Mouse (Mus musculus): Measurements from ENCODE around the gene Ppp2r1b.
"Not testable (repeated sequence)": the region's sequence is repeated elsewhere in the genome, so short reads cannot be mapped to it uniquely, and the experiment has no call there.

Gene Ppp2r1b

DNA sequence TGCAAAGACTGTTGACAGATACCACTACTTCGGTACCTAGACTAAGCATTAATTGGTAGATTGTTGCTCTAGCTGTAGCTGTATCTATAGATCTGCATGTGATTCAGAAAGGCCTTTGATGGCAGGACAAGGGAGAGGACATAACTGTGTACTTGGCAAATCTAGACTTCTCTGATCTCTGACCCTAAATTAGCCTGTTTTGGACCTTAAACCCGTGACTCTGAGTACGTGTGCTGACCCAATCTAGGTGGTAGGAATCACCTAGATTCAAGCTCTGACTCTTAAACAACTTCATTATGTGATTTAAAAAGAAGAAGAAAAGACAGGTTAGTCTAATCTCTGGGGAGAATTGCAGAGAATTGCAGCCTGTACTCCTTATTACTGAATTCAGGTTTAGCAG lies at the start of gene Ppp2r1b:
Ppp2r1b (plus strand) TSS at position 221 of the 400 bp plus-strand sequence.
- no peak for DNase-seq (ENCODE audit: low spot score)

DNA sequence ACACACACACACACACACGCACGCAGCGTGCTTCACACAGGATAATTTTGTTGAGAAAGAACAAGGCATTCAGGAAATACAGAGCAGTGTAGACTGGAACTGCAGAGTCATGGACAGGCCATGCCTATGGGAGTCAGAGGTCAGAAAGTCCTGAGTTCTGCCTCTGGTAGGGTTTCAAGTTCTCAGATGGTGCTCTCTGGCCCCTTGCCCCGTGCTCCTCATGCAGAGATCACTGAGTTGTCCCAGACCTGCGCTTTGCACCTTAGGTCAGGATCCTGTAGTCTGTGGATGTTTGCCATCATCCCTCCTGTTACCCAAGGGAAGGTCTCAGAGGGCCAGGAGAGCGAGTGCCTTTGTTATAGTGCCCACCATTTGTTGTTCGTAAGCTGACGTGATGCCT lies 48.3 kb upstream of the Ppp2r1b start:
- no peak for DNase-seq (ENCODE audit: low spot score)

DNA sequence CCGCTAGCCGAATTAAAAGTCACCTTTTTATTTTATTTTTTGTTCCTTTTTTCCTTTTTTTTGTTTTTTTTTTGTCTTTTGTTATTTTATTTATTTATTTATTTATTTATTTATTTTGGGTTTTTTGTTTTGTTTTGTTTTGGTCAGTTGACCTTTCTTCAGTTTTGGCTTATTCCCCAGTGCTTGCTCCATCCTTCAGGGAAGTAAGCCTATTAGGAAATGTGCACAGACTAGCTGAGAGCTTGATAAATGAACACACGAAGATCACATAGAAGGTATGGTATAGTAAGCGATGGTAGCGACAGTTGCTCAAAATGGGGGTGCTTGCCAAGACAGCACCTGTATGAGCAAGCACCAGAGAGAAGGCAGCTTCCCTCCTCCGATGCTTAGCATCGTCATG lies 47.5 kb upstream of the Ppp2r1b start:
- no peak for DNase-seq (ENCODE audit: low spot score)

DNA sequence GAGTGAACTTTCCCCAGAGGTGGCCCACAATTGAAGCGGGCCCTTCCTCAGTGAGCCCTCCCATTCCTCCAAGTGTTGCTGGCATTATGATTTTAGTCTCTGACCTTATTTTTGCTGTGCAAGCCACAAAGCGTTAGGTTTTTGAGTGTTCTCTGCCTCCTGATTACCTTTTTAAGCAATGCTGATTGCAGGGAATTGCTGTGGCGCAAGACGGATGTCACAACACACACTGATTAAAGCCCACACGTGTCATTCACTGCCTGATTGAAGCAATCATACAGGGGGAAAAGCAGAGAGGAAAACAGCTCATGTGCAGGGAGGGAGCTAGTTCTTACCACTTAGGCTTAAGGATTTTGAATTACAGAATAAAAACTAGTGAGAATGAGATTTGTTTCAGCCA lies 46.7 kb upstream of the Ppp2r1b start:
- no peak for DNase-seq (ENCODE audit: low spot score)

DNA sequence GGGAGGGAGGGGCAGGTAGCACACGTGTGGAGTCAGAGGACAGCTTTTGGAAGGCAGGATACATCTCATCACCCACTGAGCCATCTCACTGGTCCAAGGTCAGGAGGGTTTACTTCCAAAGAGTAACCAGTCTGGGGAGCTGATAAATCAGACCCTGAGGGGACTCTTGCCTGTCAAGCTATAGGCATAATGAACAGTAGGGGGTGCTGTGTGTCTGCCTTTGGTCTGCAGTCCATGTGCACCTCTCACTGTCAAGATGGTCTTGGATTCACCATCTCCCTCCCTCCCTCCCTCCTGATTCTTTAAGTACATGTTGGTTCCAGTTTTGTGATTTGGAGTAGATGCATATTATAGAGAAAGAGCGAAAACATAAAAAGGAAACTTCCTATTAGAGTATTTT lies 44.1 kb upstream of the Ppp2r1b start:
- DNase-seq (ENCODE audit: low spot score), result no peak

DNA sequence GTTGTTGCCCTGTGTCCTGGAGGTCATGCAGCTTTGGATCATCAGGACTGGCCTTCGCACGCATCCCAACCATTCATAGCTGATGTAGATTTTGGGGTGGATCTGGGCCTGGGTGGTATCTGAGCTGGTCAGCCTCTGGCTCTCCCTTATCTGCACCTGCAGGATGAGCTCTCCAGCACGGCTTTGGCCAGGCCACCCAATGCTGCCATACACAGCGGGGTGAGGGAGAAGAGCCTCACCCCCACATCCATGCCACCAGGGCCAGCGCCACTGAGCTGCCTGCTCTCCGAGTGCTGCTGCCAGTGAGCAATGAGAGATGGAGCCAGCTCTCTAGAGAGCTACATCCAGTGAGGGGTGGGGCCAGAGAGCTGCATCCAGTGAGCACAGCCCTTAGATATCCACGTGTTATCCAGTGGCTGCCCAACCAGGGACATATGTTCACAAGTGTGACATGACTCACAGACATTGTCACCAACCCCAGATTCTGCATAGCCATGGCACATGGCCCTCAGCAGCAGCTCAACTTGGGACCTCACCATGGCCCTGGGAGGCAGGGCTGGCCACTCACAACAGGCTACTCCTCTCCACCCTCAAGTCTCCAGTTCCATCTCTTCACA lies 41.9 kb upstream of the Ppp2r1b start:
- no peak for DNase-seq (ENCODE audit: low spot score)

DNA sequence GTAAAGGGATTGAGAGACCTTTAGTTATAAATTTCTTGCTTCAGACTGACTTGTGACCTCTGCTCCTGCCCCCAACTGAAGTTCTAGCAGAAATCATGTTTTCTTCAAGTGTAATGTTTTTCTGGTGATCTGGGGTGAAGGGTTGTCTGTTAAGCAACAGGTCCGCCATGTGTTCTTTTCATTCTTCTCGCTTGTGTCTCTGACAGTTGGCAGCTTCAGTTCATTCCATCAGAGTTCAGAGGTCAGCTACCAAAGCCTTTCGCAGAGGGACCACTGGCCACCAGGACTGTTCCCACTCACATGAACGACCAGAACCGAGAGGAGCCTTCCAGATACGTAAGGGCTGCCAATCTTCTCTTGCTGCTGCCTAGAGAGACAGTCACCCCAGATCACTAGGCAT lies 36.6 kb upstream of the Ppp2r1b start:
- no peak for DNase-seq (ENCODE audit: low spot score)

DNA sequence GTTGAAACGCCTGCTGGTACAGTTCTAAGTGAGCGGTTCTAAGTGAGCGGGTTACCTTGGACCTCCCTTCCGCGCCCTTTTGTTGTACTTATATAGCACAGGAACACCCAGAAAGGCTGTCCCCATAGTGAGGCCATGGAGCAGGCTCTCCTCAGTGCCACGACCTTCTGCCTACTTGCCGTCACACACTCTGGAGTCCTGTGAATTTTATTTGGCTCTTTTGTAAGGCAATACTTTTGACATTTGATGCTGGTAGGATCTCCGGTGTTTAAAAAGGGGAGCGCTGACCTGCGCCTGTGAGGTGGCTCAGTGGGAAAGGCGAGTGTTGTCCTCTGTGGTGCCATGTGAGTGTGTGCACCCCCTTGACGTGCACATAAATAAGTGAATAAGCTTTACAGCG lies 36.0 kb upstream of the Ppp2r1b start:
- no peak for DNase-seq (ENCODE audit: low spot score)

DNA sequence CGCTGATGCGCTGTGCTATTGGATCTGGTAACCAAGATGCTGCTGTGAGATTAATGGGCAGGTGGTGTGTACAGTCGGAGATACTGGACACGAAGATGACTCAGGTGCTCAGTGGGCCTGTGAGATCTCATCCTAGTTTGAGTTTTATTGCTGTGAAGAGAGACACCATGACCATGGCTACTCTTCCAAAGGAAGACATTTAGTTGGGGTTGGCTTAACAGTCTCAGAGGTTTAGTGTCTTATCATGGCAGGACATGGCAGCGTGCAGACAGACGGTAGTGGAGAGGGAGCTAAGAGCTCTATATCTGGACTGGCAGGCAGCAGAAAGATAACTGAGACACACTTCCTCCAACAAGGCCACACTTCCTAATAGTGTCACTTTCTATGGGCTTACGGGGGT lies 33.9 kb upstream of the Ppp2r1b start:
- DNase-seq (ENCODE audit: low spot score), result no peak

DNA sequence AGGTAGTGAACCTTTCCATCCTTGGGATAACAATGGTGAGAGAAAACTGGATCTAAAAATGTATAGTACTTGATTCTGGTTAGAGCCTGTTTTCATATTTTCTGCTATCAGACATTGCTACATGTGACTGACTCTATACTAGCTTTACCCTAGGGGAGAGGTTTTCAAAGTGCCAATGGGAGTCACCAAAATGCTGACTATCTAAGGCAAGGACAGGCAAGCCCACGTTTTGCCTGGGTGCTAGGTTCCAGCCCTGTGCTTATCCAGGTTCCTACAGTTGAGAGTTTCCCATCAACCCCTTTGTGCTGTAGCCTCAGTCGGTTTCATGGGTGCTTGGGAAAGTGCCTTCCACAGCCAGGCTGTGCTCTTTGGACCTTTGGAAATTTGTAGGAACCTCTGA lies 33.4 kb upstream of the Ppp2r1b start:
- no peak for DNase-seq (ENCODE audit: low spot score)

GRCm38 (mm10) chr9:50813796-50814195 lies 31.3 kb upstream of the Ppp2r1b start:
- DNase-seq (ENCODE audit: low spot score), result no peak

GRCm38 (mm10) chr9:50815666-50816065 lies 29.4 kb upstream of the Ppp2r1b start:
- DNase-seq (ENCODE audit: low spot score), result no peak

DNA sequence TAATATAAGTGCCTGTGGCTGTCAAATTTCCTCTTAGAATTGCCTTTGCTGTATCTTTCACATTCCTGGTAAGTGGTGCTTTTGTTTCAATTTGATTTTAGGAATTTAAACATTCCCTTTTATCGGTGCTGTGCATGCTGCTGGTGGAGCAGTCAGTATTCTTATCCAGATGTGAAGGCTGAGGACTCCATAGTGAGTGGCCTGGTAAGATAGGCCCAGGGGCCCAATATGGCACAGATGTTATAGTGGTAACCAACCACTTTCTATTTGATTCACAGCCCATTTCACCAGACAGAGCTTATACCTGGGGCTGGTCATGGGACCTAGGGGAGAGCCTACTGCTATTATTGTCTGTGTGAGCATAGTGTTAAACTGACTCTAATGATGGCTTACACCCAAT lies 28.6 kb upstream of the Ppp2r1b start:
- DNase-seq (ENCODE audit: low spot score), result no peak

DNA sequence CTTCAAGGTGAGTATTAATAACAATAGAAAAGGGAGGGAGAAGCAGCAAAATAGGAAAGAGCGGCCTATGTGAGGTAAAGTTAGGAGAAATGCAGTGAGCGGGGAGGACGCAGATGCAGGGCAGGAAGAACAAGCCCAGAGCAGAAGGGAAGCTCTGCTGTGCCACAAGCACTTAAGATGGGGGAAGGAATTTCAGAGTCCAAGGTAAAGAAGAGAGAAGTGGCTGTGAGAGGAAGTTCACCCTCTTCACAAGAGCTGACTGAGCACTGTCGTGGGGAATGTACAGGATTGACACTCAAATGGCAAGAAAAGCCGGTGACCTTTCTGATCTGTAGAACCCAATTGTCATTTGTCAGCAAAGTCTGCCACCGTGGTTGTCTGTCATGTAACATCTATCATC lies 27.1 kb upstream of the Ppp2r1b start:
- DNase-seq (ENCODE audit: low spot score), result no peak

GRCm38 (mm10) chr9:50819716-50820115 lies 25.4 kb upstream of the Ppp2r1b start:
- DNase-seq (ENCODE audit: low spot score), result no peak

GRCm38 (mm10) chr9:50821651-50822050 lies 23.4 kb upstream of the Ppp2r1b start:
- no peak for DNase-seq (ENCODE audit: low spot score)

DNA sequence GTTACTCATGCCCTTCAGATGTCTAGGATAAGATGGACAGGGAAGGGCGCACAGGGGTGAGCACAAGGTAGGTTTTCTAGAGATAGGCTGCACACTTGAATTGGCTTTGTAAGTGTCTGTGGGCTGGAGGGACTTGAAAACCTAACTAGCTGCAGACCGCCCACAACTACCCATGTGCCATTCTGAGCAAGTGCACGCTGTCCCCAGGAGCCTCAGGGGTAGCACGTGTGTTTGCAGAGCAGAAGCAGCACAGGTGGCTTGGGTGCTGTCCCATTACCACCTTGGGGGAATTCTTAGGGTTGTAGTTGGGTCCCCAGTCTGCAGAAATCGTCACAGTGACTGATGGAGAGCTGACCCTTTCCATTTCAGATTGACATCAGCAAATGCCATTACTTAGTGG lies 22.9 kb upstream of the Ppp2r1b start:
- no peak for DNase-seq (ENCODE audit: low spot score)

- DNase-seq (ENCODE audit: low spot score), result no peak
These were observed 21.2 kb upstream of the Ppp2r1b start for GRCm38 (mm10) chr9:50823779-50824453.

GRCm38 (mm10) chr9:50831514-50831913 lies 13.6 kb upstream of the Ppp2r1b start:
- DNase-seq (ENCODE audit: low spot score), result no peak

DNA sequence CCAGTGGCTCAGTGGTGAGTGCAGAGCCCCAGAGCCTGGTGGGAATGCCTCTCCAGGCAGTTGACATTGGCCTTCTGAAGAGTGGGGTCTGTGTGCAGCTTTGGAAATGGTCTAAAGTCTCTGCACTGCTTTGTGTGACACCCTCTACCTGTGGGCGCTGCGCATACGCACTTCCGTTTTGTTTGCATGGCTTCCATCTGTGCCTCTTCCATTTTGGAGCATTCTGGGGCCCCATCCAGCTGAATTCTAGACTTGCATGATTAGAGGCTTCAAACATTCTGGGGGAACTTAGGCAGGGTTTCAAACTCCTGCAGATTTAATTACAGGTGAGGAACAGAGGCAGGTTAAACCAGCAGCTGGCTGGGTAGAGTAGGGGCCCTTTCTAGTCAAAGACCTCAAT lies 12.9 kb upstream of the Ppp2r1b start:
- no peak for DNase-seq (ENCODE audit: low spot score)

- not testable (repeated sequence) for DNase-seq (ENCODE audit: low spot score)
These were observed 12.5 kb upstream of the Ppp2r1b start for GRCm38 (mm10) chr9:50832582-50832981.

DNA sequence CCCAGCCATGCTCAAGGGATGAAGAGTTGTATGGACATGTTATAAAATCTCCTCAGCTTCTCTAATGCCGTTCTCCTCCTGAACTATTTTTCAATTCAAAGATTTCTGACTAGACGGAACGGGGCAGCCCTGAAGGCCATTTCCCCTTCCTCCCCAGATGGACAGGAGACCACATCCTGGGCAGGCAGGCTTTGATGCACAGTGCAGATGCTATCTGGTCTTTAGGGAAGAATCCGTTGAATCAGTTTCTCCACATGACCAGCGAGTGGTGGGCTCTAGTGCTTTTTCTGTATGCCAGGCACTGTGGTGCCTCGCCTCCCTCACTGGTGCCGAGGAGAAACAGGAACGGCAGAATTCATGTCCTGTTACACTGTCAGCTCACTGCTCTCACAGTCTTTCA lies 11.3 kb upstream of the Ppp2r1b start:
- no peak for DNase-seq (ENCODE audit: low spot score)

DNA sequence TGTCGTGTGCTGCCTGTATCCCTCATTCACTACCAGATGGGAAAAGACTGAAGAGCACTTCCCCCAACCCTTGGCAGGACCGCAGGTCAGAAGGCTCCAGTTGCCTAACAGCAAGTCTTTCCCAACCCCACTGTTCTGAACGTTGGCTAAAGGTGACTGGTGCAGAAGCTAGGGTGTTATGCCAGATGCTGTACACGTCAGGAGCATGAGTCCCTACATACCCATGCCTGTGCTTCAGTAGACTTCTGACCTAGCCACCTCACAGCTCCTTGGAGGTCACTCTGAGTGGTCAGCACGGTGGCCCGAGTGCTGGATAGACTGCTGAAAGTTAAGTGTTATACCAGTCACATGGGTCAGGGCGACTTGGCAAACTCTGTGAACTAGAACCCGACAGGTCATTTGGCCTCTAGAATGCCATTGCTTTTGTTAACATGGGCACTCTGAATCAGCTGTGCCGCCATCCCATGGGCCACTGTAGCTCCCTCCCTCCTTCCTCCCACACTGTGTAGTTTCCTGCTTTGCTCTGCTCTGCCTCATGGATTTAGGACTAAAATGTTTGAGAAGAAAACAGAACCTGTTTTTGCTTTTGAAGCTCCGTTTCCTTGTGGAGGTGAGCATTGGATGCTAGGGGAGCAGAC lies 9.9 kb upstream of the Ppp2r1b start:
- no peak for DNase-seq (ENCODE audit: low spot score)

GRCm38 (mm10) chr9:50836097-50836496 lies 9.0 kb upstream of the Ppp2r1b start:
- no peak for DNase-seq (ENCODE audit: low spot score)
